Mouse (Mus musculus) ES-E14 (cell line): ENCODE data around the gene Ccdc103. TPM values are rescaled to one million over a fixed set of nuclear protein-coding genes. Genes with fewer than 3 reads are reported as not detected.

Source experiments
- DNase-seq: peaks from one replicate; pipeline ENCODE4 v3.0.0-alpha.2; 2013; ENCODE audit warnings: low read depth, low spot score
- H3K27ac ChIP-seq: 2 replicates; pipeline ENCODE4 v1.5.1; 2012; ENCODE audit warnings: low read depth, mild to moderate bottlenecking, low read length, moderate library complexity, mixed read lengths; ENCODE audit not compliant: poor library complexity, insufficient read depth, severe bottlenecking
- H3K36me3 ChIP-seq: 2 replicates; pipeline ENCODE4 v1.6.1; 2012; ENCODE audit warnings: mild to moderate bottlenecking, low read length, moderate library complexity, mixed read lengths; ENCODE audit not compliant: control insufficient read depth, poor library complexity, insufficient read depth, severe bottlenecking
- H3K4me1 ChIP-seq, 2 experiments: fragments of 150-350 bp in 1 of 2; sonication (generic) in 1 of 2; 2 replicates each; pipeline ENCODE4 v1.6.1; 2012; ENCODE audit warnings: low read length in 2 of 2, mild to moderate bottlenecking in 1 of 2, mixed read lengths in 1 of 2; ENCODE audit not compliant: control insufficient read depth in 2 of 2, insufficient read depth in 2 of 2, poor library complexity in 1 of 2
- H3K4me3 ChIP-seq, 2 experiments: fragments of 150-350 bp in 1 of 2; sonication (generic) in 1 of 2; 2 replicates each; pipeline ENCODE4 v1.5.1; 2012; ENCODE audit warnings: low read length in 2 of 2, low read depth in 1 of 2, mild to moderate bottlenecking in 1 of 2, mixed read lengths in 1 of 2; ENCODE audit not compliant: insufficient read depth in 1 of 2, poor library complexity in 1 of 2, severe bottlenecking in 1 of 2
- H3K9ac ChIP-seq: 2 replicates; pipeline ENCODE4 v1.6.1; 2012; ENCODE audit warnings: low read depth, mild to moderate bottlenecking, low read length, mixed read lengths; ENCODE audit not compliant: poor library complexity, insufficient read depth, severe bottlenecking
- H3K9me3 ChIP-seq: fragments of 150-350 bp; sonication (generic); 2 replicates; pipeline ENCODE4 v1.6.1; 2012; ENCODE audit warnings: low read depth, mild to moderate bottlenecking, low read length; ENCODE audit not compliant: control insufficient read depth, insufficient read depth
- CHD2 ChIP-seq: IDR thresholded peaks from 2 replicates; pipeline ENCODE4 v1.6.1; 2014; ENCODE audit warnings: mild to moderate bottlenecking, low read depth, low read length, inconsistent platforms
- HCFC1 ChIP-seq: IDR thresholded peaks from 2 replicates; pipeline ENCODE4 v1.6.1; 2012; ENCODE audit warnings: low read length, inconsistent platforms, borderline replicate concordance; ENCODE audit not compliant: insufficient read depth
- MAFK ChIP-seq: IDR thresholded peaks from 2 replicates; pipeline ENCODE4 v1.6.1; 2014; ENCODE audit warnings: mild to moderate bottlenecking, low read depth, low read length, inconsistent platforms; ENCODE audit not compliant: insufficient read depth
- ZC3H11A ChIP-seq: IDR thresholded peaks from 2 replicates; pipeline ENCODE4 v1.6.1; 2012; ENCODE audit warnings: low read depth, mild to moderate bottlenecking, inconsistent platforms, low read length, borderline replicate concordance
- ZNF384 ChIP-seq: IDR thresholded peaks from 2 replicates; pipeline ENCODE4 v1.6.1; 2012; ENCODE audit warnings: low read depth, low read length, inconsistent platforms
- in situ Hi-C, 2 experiments: fragments of 600-800 bp; cut with MboI; formaldehyde crosslinking; loops; one replicate each; pipeline ENCODE4 v1.15.1; 2025; ENCODE audit warnings: low sequenced_read_pairs in 2 of 2, inconsistent platforms in 1 of 2; ENCODE audit not compliant: unreplicated experiment in 2 of 2
- total RNA-seq: library from RNA; depleted of rRNA; stranded (reverse); fragments of 300-350 nt; gene quantifications from 2 replicates; pipeline ENCODE4 v1.2.3, GENCODE M21; 2012

The Ccdc103 gene
- total RNA-seq, 1 experiment, result 1.1 TPM

- no peak within 1 kb of the TSS for H3K9ac ChIP-seq
- H3K9me3 ChIP-seq, result no peaks in the 10 kb centered on the region
- H3K36me3 ChIP-seq, result no peaks in the 10 kb centered on the region
- peaks cover 0 to 2% of the 10 kb centered on the region in 2 experiments; a peak in 1 of 4 replicates for H3K4me1 ChIP-seq
- H3K4me3 ChIP-seq, result no peak within 1 kb of the TSS
- DNase-seq, result no peak
- H3K27ac ChIP-seq, result no peak within 1 kb of the TSS
- TF ChIP-seq CHD2 (no peak), ZNF384 (no peak), MAFK (no peak), ZC3H11A (no peak), HCFC1 (no peak)
- in situ Hi-C loops, result no loop called here
These were observed 3.7 kb downstream of the Ccdc103 start, which contains the start of gene Fam187a for GRCm38 (mm10) chr11:102884616-102885219. Gene Fam187a, plus strand, starts transcription at chr11:102885169.

- in situ Hi-C loops, result no loop called here
- no peak for TF ChIP-seq ZNF384
- TF ChIP-seq ZC3H11A, result no peak
- TF ChIP-seq MAFK, result no peak
- TF ChIP-seq HCFC1, result no peak
- no peaks in the 10 kb centered on the region for H3K9me3 ChIP-seq
- H3K36me3 ChIP-seq, result no peaks in the 10 kb centered on the region
- no peak for DNase-seq
- no peaks in the 10 kb centered on the region for H3K4me1 ChIP-seq
- H3K9ac ChIP-seq, result no peak overlapping the region
- no peak overlapping the region for H3K27ac ChIP-seq
- H3K4me3 ChIP-seq, result no peak overlapping the region
These were observed 6.4 kb downstream of the Ccdc103 start for GRCm38 (mm10) chr11:102887433-102887832.

- no peak overlapping the region for H3K4me3 ChIP-seq
- no peaks in the 10 kb centered on the region for H3K4me1 ChIP-seq
- TF ChIP-seq ZC3H11A (no peak), ZNF384 (no peak), HCFC1 (no peak), MAFK (no peak), CHD2 (no peak)
- no peaks in the 10 kb centered on the region for H3K9me3 ChIP-seq
- H3K9ac ChIP-seq, result no peak overlapping the region
- DNase-seq, result no peak
- H3K36me3 ChIP-seq, result no peaks in the 10 kb centered on the region
- in situ Hi-C loops, result no loop called here
- no peak overlapping the region for H3K27ac ChIP-seq
These were observed 7.1 kb downstream of the Ccdc103 start for GRCm38 (mm10) chr11:102888135-102888534.

DNA sequence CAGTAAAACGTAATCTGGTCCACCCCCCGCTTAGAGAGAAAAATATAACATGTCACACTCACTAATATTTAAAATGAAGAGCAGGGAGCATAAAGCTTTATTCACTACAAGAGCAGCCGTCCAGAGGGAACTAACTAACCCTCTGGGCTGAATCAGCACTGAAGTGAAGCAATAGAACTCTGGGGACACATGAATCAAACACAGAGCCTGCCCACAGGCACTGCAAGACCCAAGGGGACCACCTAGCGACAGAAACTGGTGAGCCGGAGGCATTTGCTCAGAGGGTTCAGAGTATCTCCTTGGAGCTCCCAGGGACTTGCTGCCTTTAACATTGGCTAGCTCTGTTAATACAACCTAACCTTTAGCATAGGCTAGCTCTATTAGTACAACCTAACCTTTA, 9.1 kb downstream of the Ccdc103 start:
- H3K27ac ChIP-seq, result no peak overlapping the region
- no peaks in the 10 kb centered on the region for H3K36me3 ChIP-seq
- in situ Hi-C loops, result loop anchor here in 1 of 2 experiments (10.0 kb wide), 1 partner anchor 105 kb away; no protein-coding TSS in a partner anchor
- DNase-seq, result no peak
- TF ChIP-seq HCFC1, result no peak
- no peak for TF ChIP-seq ZC3H11A
- TF ChIP-seq ZNF384, result no peak
- no peak overlapping the region for H3K4me3 ChIP-seq
- H3K4me1 ChIP-seq, result no peaks in the 10 kb centered on the region; a peak in 1 of 4 replicates
- no peak overlapping the region for H3K9ac ChIP-seq
- H3K9me3 ChIP-seq, result no peaks in the 10 kb centered on the region

DNA sequence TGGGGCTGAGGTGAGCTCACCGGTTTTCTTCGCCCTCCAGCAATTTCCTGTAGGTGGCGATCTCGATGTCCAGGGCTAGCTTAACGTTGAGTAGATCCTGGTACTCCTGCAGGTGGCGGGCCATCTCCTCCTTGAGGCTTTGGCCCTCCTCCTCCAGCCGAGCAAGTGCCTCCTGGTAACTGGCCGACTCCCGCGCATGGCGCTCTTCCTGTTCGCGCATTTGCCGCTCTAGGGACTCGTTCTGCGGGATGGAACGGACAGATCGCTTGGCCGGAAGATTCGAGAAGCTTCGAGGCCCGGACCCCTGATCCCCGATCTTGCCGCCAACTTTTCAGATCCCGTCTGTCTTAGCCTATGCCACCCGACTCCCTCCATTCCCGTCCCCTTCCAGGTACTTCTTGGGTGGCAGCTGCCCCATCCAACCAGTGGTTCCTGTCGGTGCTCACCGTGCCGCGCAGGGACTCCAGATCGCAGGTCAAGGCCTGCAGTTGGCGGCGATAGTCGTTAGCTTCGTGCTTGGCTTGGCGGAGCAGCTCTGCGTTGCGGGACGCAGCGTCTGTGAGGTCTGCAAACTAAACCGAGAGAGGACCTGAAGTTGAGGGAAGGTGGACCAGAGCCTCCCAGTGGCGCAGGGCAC, 12.1 kb downstream of the Ccdc103 start:
- peak overlapping the region; percentile 51 to 70 for H3K4me3 ChIP-seq
- H3K9ac ChIP-seq, result peak overlapping the region; percentile 31
- H3K4me1 ChIP-seq, result peaks cover 0 to 1% of the 10 kb centered on the region in 2 experiments; a peak in 2 of 4 replicates
- H3K27ac ChIP-seq, result no peak overlapping the region
- in situ Hi-C loops, result loop anchor here in 1 of 2 experiments (10.0 kb wide), 1 partner anchor 102 kb away; no protein-coding TSS in a partner anchor
- H3K9me3 ChIP-seq, result no peaks in the 10 kb centered on the region
- no peaks in the 10 kb centered on the region for H3K36me3 ChIP-seq
- DNase-seq, result peak; percentile 80
- TF ChIP-seq MAFK, result no peak
- no peak for TF ChIP-seq ZNF384
- TF ChIP-seq CHD2, result no peak
